Comparison of ENCODE assay signal across 8 mouse cellular contexts in genomic region chr8:84148531-84148850, GRCm38 (mm10). TPM values are rescaled to one million over a fixed set of nuclear protein-coding genes. Genes with fewer than 3 reads are reported as not detected.
DNase-seq lines count a peak whose midpoint lies in the region; ATAC-seq lines count a peak whose summit lies in the region.

No protein-coding gene starts in this region.

- H3K36me3 ChIP-seq in forebrain, embryonic 16.5 days (ENCODE audit: control insufficient read depth, insufficient read depth) = peaks cover 6% of the 10 kb centered on the region; the same call in 1 of the 2 replicates
- peaks cover 32% of the 10 kb centered on the region for H3K36me3 ChIP-seq in limb, embryonic 13.5 days
- no peaks in the 10 kb centered on the region; the same call in 1 of the 2 replicates for H3K36me3 ChIP-seq in splenic B cell, adult 2 months (ENCODE audit: control insufficient read depth, insufficient read depth, low read length, poor library complexity, severe bottlenecking)

- intact Hi-C loops in gastrocnemius, postnatal 14 days (cut with DNase I; ENCODE audit: low total_unique reads) = no loop called here

- no peak overlapping the region for H3K9ac ChIP-seq in forebrain, embryonic 16.5 days (replicated peaks; ENCODE audit: low read depth, low read length)
- H3K9ac ChIP-seq in limb, embryonic 13.5 days = no peak overlapping the region

- H3K4me3 ChIP-seq in forebrain, embryonic 16.5 days (replicated peaks; ENCODE audit: low read length) = peak overlapping the region; percentile 81
- H3K4me3 ChIP-seq in limb, embryonic 13.5 days = peak overlapping the region; percentile 73

- peaks cover 22% of the 10 kb centered on the region for H3K4me1 ChIP-seq in forebrain, embryonic 16.5 days (replicated peaks; ENCODE audit: control insufficient read depth, insufficient read depth, low read length)
- peaks cover 26% of the 10 kb centered on the region for H3K4me1 ChIP-seq in limb, embryonic 13.5 days

- H3K27me3 ChIP-seq in forebrain, embryonic 16.5 days (replicated peaks; ENCODE audit: control insufficient read depth, insufficient read depth, low read length) = no peaks in the 10 kb centered on the region
- H3K27me3 ChIP-seq in limb, embryonic 13.5 days = no peaks in the 10 kb centered on the region
- H3K27me3 ChIP-seq in splenic B cell, adult 2 months (ENCODE audit: control insufficient read depth, insufficient read depth, low read length, poor library complexity, severe bottlenecking) = no peaks in the 10 kb centered on the region

- peak; percentile 32 for DNase-seq in kidney, adult 9 months
- no peak for DNase-seq in kidney, postnatal 36 days
- DNase-seq in splenic B cell, adult 2 months (ENCODE audit: low read depth, low spot score) = peak; percentile 8
- DNase-seq in ovary, postnatal 14 days (ENCODE audit: low spot score) = no peak
- DNase-seq in gastrocnemius, postnatal 14 days = no peak

- peak overlapping the region; percentile 88 for H3K4me2 ChIP-seq in forebrain, embryonic 16.5 days (ENCODE audit: low read length)
- H3K4me2 ChIP-seq in limb, embryonic 13.5 days (replicated peaks) = peak overlapping the region; percentile 95

- no peaks in the 10 kb centered on the region for H3K9me3 ChIP-seq in forebrain, embryonic 16.5 days (ENCODE audit: control insufficient read depth, low read length)
- no peaks in the 10 kb centered on the region for H3K9me3 ChIP-seq in limb, embryonic 13.5 days

- no peak overlapping the region for H3K27ac ChIP-seq in forebrain, embryonic 16.5 days (ENCODE audit: low read length)
- no peak overlapping the region for H3K27ac ChIP-seq in limb, embryonic 13.5 days

- WGBS in forebrain, embryonic 16.5 days = 93% methylated on average over 5 of the region's 5 CpGs
- 94% methylated on average over 5 of the region's 5 CpGs for WGBS in limb, embryonic 13.5 days

- ATAC-seq in forebrain, embryonic 16.5 days = 0 out of 2 replicates have a peak, but pooled peaks have one; percentile 0
- ATAC-seq in limb, embryonic 13.5 days (ENCODE audit: low FRiP score, low read depth) = no peak
- ATAC-seq in megakaryocyte-erythroid progenitor cell, adult 5-6 weeks (replicated peaks; ENCODE audit: low FRiP score, low TSS enrichment, poor library complexity, severe bottlenecking) = no peak

RNA-seq across cellular contexts. Expression of gene 4930432K21Rik, which starts 0.7 kb away (rescaled TPM):
- 2.6 and 3.5 TPM in 2 replicates for polyA plus RNA-seq in forebrain, embryonic 16.5 days (2015; fragmentation: Nextera tagmentation; extraction: Ambion mirVana)
- polyA plus RNA-seq in limb, embryonic 13.5 days (2015; fragmentation: Nextera tagmentation; extraction: Ambion mirVana) = 1.6 and 2.0 TPM in 2 replicates
- 0.49 and 0.50 TPM in 2 replicates for total RNA-seq in megakaryocyte-erythroid progenitor cell, adult 5-6 weeks (2014; fragmentation: Nextera tagmentation)
- 1.1 and 1.7 TPM in 2 replicates for total RNA-seq in megakaryocyte-erythroid progenitor cell, adult 5-6 weeks (2017)
- total RNA-seq in gastrocnemius, postnatal 14 days (2021) = under 1 TPM; 0.27 to 0.62 TPM

RNA-seq across cellular contexts. Expression of gene Cc2d1a, which starts 0.8 kb away (rescaled TPM):
- polyA plus RNA-seq in forebrain, embryonic 16.5 days (2015; fragmentation: Nextera tagmentation; extraction: Ambion mirVana) = 35.4 and 43.8 TPM in 2 replicates
- polyA plus RNA-seq in limb, embryonic 13.5 days (2015; fragmentation: Nextera tagmentation; extraction: Ambion mirVana) = 27.6 and 29.3 TPM in 2 replicates
- 8.6 and 10.7 TPM in 2 replicates for total RNA-seq in megakaryocyte-erythroid progenitor cell, adult 5-6 weeks (2014; fragmentation: Nextera tagmentation)
- total RNA-seq in megakaryocyte-erythroid progenitor cell, adult 5-6 weeks (2017) = 3.2 and 6.9 TPM in 2 replicates
- total RNA-seq in gastrocnemius, postnatal 14 days (2021) = 10 to 100 TPM; 12.1 to 12.6 TPM

RNA-seq across cellular contexts. Expression of gene Podnl1, which starts 22.7 kb away (rescaled TPM):
- polyA plus RNA-seq in forebrain, embryonic 16.5 days (2015; fragmentation: Nextera tagmentation; extraction: Ambion mirVana) = 0.31 and 0.38 TPM in 2 replicates
- polyA plus RNA-seq in limb, embryonic 13.5 days (2015; fragmentation: Nextera tagmentation; extraction: Ambion mirVana) = 1.9 and 2.2 TPM in 2 replicates
- total RNA-seq in megakaryocyte-erythroid progenitor cell, adult 5-6 weeks (2014; fragmentation: Nextera tagmentation) = 0.79 TPM in 1 of 2 replicates, not detected in the other
- 0.14 TPM in 1 of 2 replicates, not detected in the other for total RNA-seq in megakaryocyte-erythroid progenitor cell, adult 5-6 weeks (2017)
- under 1 TPM in 1 of 2 experiments, not detected in 1; 0.10 TPM for total RNA-seq in gastrocnemius, postnatal 14 days (2021)

RNA-seq across cellular contexts. Expression of gene Nanos3, which starts 36.5 kb away (rescaled TPM):
- polyA plus RNA-seq in forebrain, embryonic 16.5 days (2015; fragmentation: Nextera tagmentation; extraction: Ambion mirVana) = 3.2 and 4.7 TPM in 2 replicates
- polyA plus RNA-seq in limb, embryonic 13.5 days (2015; fragmentation: Nextera tagmentation; extraction: Ambion mirVana) = 5.7 TPM in 2 replicates
- total RNA-seq in megakaryocyte-erythroid progenitor cell, adult 5-6 weeks (2014; fragmentation: Nextera tagmentation) = 2.9 and 5.0 TPM in 2 replicates
- total RNA-seq in megakaryocyte-erythroid progenitor cell, adult 5-6 weeks (2017) = not detected in 2 replicates
- total RNA-seq in gastrocnemius, postnatal 14 days (2021) = under 1 TPM in 1 of 2 experiments, not detected in 1; 0.43 TPM

RNA-seq across cellular contexts. Expression of gene Dcaf15, which starts 43.9 kb away (rescaled TPM):
- polyA plus RNA-seq in forebrain, embryonic 16.5 days (2015; fragmentation: Nextera tagmentation; extraction: Ambion mirVana) = 16.0 and 20.6 TPM in 2 replicates
- polyA plus RNA-seq in limb, embryonic 13.5 days (2015; fragmentation: Nextera tagmentation; extraction: Ambion mirVana) = 12.4 and 13.3 TPM in 2 replicates
- 27.0 and 27.3 TPM in 2 replicates for total RNA-seq in megakaryocyte-erythroid progenitor cell, adult 5-6 weeks (2014; fragmentation: Nextera tagmentation)
- 14.1 and 16.3 TPM in 2 replicates for total RNA-seq in megakaryocyte-erythroid progenitor cell, adult 5-6 weeks (2017)
- total RNA-seq in gastrocnemius, postnatal 14 days (2021) = 1 to 10 TPM; 5.8 to 7.1 TPM

Comparison
In these comparisons a context has a peak if more than half of its experiments do, and no peak if none do; other contexts are left out.
1. DNase-seq: peak in kidney, adult 9 months (single experiment) and splenic B cell, adult 2 months (single experiment); none in kidney, postnatal 36 days (0 of 2), ovary, postnatal 14 days (single experiment) and gastrocnemius, postnatal 14 days (single experiment).